Mouse (Mus musculus) Patski (cell line): ENCODE measurements around the gene 4932438H23Rik. TPM values are rescaled to one million over a fixed set of nuclear protein-coding genes. Genes with fewer than 3 reads are reported as not detected.

ENCODE experiments used
- ATAC-seq: fragments of 100-300 bp; one replicate; pipeline ENCODE4 v1.8.0; 2021
- CTCF ChIA-PET: fragments of 350-600 bp; sonication (Branson Sonifier 250); formaldehyde crosslinking; loops from one replicate; lab custom pipeline; 2022; ENCODE audit warnings: inconsistent platforms; lab: Charles Lee
- POLR2A ChIA-PET: fragments of 350-600 bp; sonication (Branson Sonifier 250); formaldehyde crosslinking; loops from one replicate; lab custom pipeline; 2022; ENCODE audit warnings: antibody characterized with exemption, inconsistent platforms; lab: Charles Lee
- DNase-seq: peaks from one replicate; pipeline ENCODE4 v3.0.0-alpha.2; 2011; ENCODE audit warnings: low read depth, low spot score
- H3K27me3 ChIP-seq: fragments of 371-371 bp; one replicate; pipeline ENCODE4 v1.5.1; 2021
- CTCF ChIP-seq: fragments of 100-300 bp; IDR thresholded peaks from one replicate; pipeline ENCODE4 v1.5.1; 2021
- in situ Hi-C: fragments of 300-500 bp; cut with MboI; formaldehyde crosslinking; loops from 3 replicates; pipeline ENCODE4 v1.11.1; 2018; ENCODE audit warnings: low pct_unique_long_range_greater_than_20kb, mixed read lengths
- polyA plus RNA-seq: library from polyadenylated mRNA; unstranded; gene quantifications from one replicate; pipeline ENCODE4 v1.2.3, GENCODE M21; 2021

Gene 4932438H23Rik
- not detected for polyA plus RNA-seq

DNA sequence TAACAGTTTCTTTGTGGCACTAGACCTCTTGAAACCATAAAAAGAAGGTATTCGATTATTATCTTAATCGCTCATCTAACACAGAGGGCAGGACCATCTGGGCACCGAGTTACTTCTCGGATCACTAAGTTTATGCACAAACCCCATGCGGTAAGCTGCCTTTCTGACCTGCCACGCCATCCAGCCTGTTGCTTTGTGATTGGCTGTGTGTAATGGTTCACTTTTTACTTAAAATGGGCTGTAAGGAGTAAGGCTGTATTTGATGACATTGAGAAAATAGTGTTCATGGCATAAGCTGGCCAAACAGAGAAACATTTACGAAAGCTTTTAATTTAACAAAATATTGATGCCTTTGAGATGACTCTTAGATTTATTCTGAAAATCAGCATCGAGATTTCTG, at the start of gene 4932438H23Rik:
Gene 4932438H23Rik, minus strand, starts transcription at position 101 of the 400 bp plus-strand sequence.
- no peak for TF ChIP-seq CTCF
- in situ Hi-C loops: loop anchor here (10.0 kb wide), 1 partner anchor 220 kb away; no protein-coding TSS in a partner anchor
- H3K27me3 ChIP-seq: peaks cover 28% of the 10 kb centered on the region
- ChIA-PET CTCF (no interaction called here), POLR2A (no interaction called here)
- ATAC-seq (no peak), DNase-seq (no peak)

DNA sequence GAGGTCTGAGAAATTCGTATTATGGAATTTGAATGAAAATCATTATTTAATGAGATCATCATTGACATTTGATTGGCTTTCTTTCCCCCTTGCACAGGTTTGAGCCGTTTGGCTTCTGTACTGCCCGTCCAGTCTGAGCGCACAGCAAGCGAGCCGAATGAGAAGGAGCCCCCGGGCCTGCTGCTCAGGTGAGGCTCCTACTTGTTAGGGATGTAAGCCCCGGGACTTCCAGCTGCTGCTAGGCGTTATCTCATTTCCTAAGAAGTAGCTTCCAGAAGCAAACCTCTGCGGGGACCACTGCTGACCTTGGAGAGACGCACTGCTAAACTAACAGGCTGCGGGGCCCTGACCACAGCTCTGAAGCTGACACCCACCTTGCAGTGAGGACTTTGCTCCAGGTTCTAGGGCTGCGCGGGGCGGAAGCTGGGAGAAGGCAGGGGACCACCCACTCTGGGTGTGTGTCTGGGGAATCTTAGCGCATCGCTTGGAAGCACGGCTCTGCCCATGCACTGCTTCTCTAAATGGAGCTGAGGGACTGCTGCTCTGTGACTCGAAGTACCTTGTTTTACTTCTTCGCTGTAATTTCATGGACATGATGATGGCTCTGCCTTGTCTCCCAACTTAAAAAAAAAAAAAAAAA, 46.2 kb upstream of the 4932438H23Rik start:
- ChIA-PET CTCF (no interaction called here), POLR2A (no interaction called here)
- in situ Hi-C loops: no loop called here
- TF ChIP-seq CTCF: no peak
- no peak for ATAC-seq
- no peak for DNase-seq
- peaks cover 18% of the 10 kb centered on the region for H3K27me3 ChIP-seq

DNA sequence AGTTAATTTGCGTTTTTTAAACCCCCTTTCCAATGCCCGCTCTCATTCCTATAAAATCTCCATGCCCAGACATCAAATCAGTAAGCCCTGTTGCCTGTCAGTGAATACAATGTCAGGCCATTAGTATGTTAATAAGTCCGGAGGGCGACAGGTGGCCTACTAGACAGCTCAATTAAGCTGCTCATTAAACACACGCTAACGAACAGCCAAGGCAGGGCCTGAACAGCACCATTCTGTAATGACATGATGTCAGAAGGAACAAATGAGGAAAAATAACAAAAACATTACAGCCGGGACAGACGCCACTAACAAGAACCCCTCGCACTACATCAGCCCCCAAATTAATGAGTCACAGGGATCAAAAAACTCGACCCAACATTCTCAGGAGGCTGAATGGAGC, 45.5 kb upstream of the 4932438H23Rik start:
- ATAC-seq: no peak
- POLR2A ChIA-PET: no interaction called here

DNA sequence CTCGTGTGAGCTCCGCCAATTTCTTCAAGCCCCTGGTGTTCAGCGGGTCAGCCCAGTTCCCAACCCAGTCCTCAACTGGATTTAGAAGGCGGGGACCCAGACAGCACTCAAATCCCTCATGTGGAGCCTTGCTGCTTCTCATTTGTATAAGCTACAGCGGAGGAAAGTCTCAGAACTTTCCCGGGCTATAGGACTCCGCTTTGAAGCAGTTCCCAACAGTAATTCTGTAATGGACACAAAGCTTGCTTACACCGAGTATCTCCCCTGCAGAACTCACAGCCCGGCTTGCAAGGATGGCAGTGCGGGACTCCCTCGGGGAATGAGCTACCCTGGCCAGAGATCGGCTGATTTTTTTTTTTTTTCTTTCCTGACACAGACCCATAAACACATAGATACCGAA, 45.1 kb upstream of the 4932438H23Rik start:
- peaks cover 22% of the 10 kb centered on the region for H3K27me3 ChIP-seq
- POLR2A ChIA-PET: no interaction called here
- CTCF ChIA-PET: no interaction called here
- DNase-seq: no peak
- no peak for ATAC-seq
- in situ Hi-C loops: no loop called here
- TF ChIP-seq CTCF: no peak

More for the DNA sequence above, 45.5 kb upstream of the 4932438H23Rik start:
- TF ChIP-seq CTCF: no peak
- DNase-seq: no peak
- in situ Hi-C loops: no loop called here
- CTCF ChIA-PET: no interaction called here
- H3K27me3 ChIP-seq: peaks cover 22% of the 10 kb centered on the region

DNA sequence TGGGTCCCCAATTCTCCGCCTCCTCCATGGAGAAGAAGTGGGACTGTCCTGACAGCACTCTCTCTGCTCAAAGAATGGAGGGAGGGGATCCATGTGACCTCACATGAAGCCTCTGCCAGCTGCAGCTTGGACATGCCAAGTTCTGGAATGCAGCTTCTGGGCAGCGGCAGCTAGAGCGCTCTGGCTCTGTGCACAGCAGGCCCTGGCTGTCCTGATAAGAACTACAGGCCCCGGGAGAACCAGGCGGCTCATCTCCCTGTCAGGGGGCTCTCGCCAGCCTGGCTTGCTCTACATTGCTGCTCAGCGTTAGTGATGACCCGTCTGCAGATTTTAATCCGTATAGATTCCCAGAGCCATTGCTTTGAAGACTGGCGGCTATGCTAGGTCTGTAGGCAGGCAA, 44.6 kb upstream of the 4932438H23Rik start:
- CTCF ChIA-PET: no interaction called here
- no peak for ATAC-seq
- DNase-seq: no peak
- POLR2A ChIA-PET: no interaction called here
- in situ Hi-C loops: no loop called here
- no peak for TF ChIP-seq CTCF
- H3K27me3 ChIP-seq: peaks cover 22% of the 10 kb centered on the region

DNA sequence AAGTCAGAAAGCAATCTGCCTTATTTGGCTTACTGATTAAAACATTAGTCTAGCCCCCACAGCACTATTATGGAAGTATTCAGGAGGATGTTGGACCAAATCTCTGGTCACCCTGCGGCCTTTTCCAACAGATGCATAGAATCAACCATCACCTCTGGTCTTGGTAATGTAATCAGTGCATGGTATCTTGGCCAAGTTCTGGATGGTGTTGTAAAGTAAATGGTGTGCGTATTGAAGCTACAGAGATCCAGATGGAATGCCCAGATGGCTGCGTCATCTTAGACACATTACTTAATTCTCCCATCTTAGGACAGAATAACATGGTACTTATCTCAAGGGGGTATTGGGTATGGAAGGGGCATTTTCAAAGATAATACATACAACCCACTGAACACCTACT, 43.8 kb upstream of the 4932438H23Rik start:
- in situ Hi-C loops: no loop called here
- POLR2A ChIA-PET: no interaction called here
- no peak for DNase-seq
- ATAC-seq: no peak
- H3K27me3 ChIP-seq: peaks cover 22% of the 10 kb centered on the region
- TF ChIP-seq CTCF: no peak
- CTCF ChIA-PET: no interaction called here

DNA sequence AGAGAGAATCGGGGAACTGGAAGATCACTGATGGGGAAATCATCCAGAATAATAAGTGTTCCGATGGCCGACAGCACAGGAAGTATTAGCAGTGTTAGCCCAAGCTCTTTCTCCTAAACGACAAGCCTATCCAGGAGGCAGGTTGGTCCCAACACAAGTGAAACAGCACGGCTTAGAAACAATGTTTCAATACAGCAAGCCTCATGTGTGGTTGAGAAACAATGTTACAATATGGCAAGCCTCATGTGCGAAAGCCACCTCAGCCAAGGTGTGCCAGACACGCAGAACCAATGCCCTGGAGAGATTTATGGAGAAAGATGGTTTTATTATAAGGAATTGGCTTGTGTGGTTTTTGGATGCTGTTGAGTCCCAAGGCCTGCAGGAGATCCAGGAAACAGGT, 43.2 kb upstream of the 4932438H23Rik start:
- H3K27me3 ChIP-seq: peaks cover 22% of the 10 kb centered on the region
- ATAC-seq (no peak), DNase-seq (no peak)
- ChIA-PET CTCF (no interaction called here), POLR2A (no interaction called here)
- in situ Hi-C loops: no loop called here
- TF ChIP-seq CTCF: no peak

DNA sequence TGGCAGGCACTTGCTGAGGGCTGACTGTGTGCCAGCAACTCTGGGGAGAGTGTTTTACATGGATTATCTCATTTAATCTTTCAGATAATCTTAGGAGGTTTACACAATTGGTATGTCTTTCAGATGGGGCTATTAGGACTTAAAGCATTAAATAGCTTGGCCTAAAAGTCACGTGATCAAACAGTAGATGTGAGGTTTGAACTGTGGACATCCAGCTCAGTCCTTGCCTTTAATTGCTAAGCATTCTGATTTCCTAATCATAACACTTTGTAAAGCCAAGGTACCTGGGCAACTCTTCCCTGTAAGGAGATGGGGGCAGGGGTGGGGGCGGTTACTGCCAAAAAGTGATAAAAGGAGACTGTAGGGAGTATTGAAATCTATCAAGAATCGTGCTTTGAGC, 41.7 kb upstream of the 4932438H23Rik start:
- POLR2A ChIA-PET: no interaction called here
- TF ChIP-seq CTCF: no peak
- in situ Hi-C loops: no loop called here
- DNase-seq (no peak), ATAC-seq (no peak)
- peaks cover 22% of the 10 kb centered on the region for H3K27me3 ChIP-seq
- CTCF ChIA-PET: no interaction called here

DNA sequence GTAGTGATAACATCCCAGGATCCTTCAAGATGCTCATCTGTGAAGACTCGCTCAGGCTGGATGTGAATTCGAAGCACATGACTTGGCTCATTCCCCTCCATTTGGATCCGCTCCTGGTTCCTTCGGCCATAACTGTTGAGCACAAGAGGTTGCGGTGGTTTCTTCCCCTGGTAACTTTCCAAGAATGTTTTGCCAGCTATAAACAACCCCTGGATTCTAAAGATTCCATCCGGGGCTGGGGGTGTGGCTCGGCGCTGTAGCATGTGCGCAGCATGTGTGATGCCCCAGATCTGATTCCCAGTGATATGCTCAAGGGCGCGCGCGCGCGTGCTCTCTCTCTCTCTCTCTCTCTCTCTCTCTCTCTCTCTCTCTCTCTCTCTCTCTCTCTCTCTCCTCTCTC, 35.0 kb upstream of the 4932438H23Rik start:
- no peak for TF ChIP-seq CTCF
- ChIA-PET POLR2A (no interaction called here), CTCF (no interaction called here)
- no peak for ATAC-seq
- no peak for DNase-seq
- H3K27me3 ChIP-seq: no peaks in the 10 kb centered on the region
- in situ Hi-C loops: no loop called here

DNA sequence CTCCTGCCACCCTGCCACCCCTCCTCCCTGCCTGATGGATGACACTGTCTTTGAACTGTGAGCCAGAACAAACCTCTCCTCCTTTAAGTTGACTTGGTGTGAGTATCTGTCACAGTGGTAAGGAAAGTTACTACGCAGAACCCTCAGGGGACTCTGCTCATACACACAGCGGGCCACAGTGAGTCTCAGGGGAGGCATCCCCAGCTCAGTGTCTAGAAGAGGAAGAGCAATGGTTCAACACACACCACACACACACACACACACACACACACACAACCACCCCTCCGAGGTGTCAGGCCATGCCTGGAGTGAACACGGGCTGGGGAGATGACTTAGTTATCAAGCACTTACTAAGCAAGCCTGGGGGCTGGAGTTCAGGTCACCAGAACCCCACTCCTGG, 33.5 kb upstream of the 4932438H23Rik start:
- DNase-seq: no peak
- POLR2A ChIA-PET: no interaction called here
- ATAC-seq: no peak

DNA sequence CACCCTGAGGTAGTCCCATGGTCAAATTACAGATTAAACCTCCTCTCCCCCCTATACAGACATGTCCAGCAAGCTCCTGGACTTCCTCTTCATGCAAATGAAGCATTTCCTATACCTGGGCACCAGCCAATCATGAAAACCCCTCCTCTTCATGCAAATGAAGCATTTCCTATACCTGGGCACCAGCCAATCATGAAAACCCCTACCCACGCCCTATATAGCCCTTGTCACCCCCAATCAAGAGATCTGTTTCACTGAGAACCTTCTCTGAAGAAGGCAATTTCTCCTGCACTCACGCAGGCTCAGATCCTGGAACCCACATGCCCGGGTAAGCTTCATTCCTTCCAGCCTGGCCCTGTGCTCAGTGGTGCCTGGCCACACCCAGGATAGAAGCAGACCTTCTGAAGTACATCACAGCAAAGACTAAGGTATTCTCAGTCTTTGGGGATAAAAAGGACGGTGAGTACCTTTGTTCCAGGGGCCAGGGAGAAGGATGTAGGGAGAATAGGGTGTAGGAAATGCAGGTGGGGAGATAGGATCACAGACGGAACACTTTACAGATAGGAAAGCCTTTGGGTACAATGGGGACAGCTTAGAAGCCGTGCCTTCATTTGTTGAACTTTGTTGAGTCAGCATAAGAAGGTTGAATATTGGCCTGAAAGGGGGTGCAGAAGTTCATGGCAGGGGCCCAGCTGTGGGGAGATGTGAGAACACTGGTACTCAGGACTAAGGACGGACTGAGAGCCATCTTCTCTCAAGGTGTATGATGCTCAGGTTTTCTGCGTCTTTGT, 32.0 kb upstream of the 4932438H23Rik start:
- ATAC-seq (no peak), DNase-seq (no peak)
- ChIA-PET CTCF (no interaction called here), POLR2A (no interaction called here)
- H3K27me3 ChIP-seq: peaks cover 10% of the 10 kb centered on the region
- in situ Hi-C loops: no loop called here
- no peak for TF ChIP-seq CTCF

More for the DNA sequence above, 33.5 kb upstream of the 4932438H23Rik start:
- in situ Hi-C loops: no loop called here
- CTCF ChIA-PET: no interaction called here
- H3K27me3 ChIP-seq: no peaks in the 10 kb centered on the region
- no peak for TF ChIP-seq CTCF
